Mouse (Mus musculus): Measurements from ENCODE around the gene Ston2. TPM values are rescaled to one million over a fixed set of nuclear protein-coding genes. Genes with fewer than 3 reads are reported as not detected.
A peak's percentile ranks its signal among the peaks of the same experiment; 100 is the strongest.

Gene Ston2
- polyA plus RNA-seq, 1 experiment from 2014 or later: 16.4 TPM

DNA sequence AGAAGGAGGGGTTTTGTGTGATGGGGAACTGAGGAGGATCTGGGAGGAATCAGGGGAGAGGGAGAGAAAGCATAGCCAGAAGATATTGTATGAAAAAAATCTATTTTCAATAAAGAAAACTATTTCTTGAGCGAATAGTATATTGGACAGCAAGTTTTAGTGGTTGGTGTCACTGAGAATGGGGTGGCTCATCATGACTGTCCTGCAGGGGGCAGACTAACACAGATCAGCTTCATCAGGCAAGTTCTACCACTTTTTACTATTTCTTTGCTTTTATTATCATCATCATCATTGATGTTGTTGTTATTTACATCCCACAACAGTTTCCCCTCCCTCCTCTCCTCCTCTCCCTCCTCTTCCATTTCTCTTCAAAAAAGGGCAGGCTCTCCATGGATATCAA lies 163.2 kb downstream of the Ston2 start:
- H3K36me3 ChIP-seq (ENCODE audit: control insufficient read depth, insufficient read depth, low read length): no peaks in the 10 kb centered on the region
- no peak overlapping the region for H3K27ac ChIP-seq (ENCODE audit: low read length)
- WGBS: 74% methylated on average over 1 of the region's 1 CpGs
- no peak overlapping the region for H3K4me3 ChIP-seq (ENCODE audit: low read depth, low read length)
- H3K9ac ChIP-seq (replicated peaks; ENCODE audit: low read depth, low read length): no peak overlapping the region
- ATAC-seq (ENCODE audit: insufficient number of reproducible peaks, insufficient read depth, low FRiP score, low read depth): no peak
- H3K4me2 ChIP-seq (replicated peaks; ENCODE audit: low read depth, low read length): no peak overlapping the region
- no peaks in the 10 kb centered on the region for H3K9me3 ChIP-seq (ENCODE audit: control insufficient read depth, low read depth, low read length)
- H3K27me3 ChIP-seq (ENCODE audit: control insufficient read depth, insufficient read depth, low read length): no peaks in the 10 kb centered on the region
- H3K4me1 ChIP-seq (ENCODE audit: control insufficient read depth, insufficient read depth, low read length): no peaks in the 10 kb centered on the region

GRCm38 (mm10) chr12:91609425-91609824 lies 178.8 kb downstream of the Ston2 start:
- Histone ChIP-seq H3K4me1 (ENCODE audit: control insufficient read depth, insufficient read depth, low read length) (no peaks in the 10 kb centered on the region), H3K4me3 (ENCODE audit: low read depth, low read length) (no peak overlapping the region), H3K9ac (replicated peaks; ENCODE audit: low read depth, low read length) (no peak overlapping the region), H3K9me3 (ENCODE audit: control insufficient read depth, low read depth, low read length) (no peaks in the 10 kb centered on the region), H3K27me3 (ENCODE audit: control insufficient read depth, insufficient read depth, low read length) (no peaks in the 10 kb centered on the region), H3K36me3 (ENCODE audit: control insufficient read depth, insufficient read depth, low read length) (no peaks in the 10 kb centered on the region), H3K27ac (ENCODE audit: low read length) (no peak overlapping the region), H3K4me2 (replicated peaks; ENCODE audit: low read depth, low read length) (no peak overlapping the region)
- no peak for ATAC-seq (ENCODE audit: insufficient number of reproducible peaks, insufficient read depth, low FRiP score, low read depth)
- WGBS: 89% methylated on average over 5 of the region's 5 CpGs

DNA sequence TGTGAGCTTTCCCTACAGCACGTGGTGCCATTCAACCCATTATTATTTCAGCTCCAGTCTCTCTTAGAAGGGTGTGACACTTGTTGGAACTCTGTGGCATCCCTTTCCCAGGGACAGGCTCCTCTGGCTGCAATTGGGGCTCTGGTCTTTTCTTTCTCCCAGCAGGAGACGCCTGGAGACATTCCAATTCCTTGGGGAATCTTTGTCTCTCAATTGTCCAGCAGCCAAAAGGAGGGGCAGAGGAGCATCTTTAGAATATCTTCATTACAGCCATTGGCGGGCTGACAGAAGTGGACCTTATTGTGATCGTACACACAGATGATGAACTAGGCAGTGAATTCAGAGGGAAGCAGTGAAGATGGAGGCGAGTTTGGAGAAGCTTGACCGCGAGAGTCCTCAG lies 180.5 kb downstream of the Ston2 start:
- WGBS: 70% methylated on average over 7 of the region's 7 CpGs
- H3K27ac ChIP-seq (ENCODE audit: low read length): no peak overlapping the region
- H3K9ac ChIP-seq (replicated peaks; ENCODE audit: low read depth, low read length): no peak overlapping the region
- no peak overlapping the region for H3K4me3 ChIP-seq (ENCODE audit: low read depth, low read length)
- H3K36me3 ChIP-seq (ENCODE audit: control insufficient read depth, insufficient read depth, low read length): no peaks in the 10 kb centered on the region
- H3K4me2 ChIP-seq (replicated peaks; ENCODE audit: low read depth, low read length): no peak overlapping the region
- no peaks in the 10 kb centered on the region for H3K9me3 ChIP-seq (ENCODE audit: control insufficient read depth, low read depth, low read length)
- no peak for ATAC-seq (ENCODE audit: insufficient number of reproducible peaks, insufficient read depth, low FRiP score, low read depth)
- no peaks in the 10 kb centered on the region for H3K27me3 ChIP-seq (ENCODE audit: control insufficient read depth, insufficient read depth, low read length)
- H3K4me1 ChIP-seq (ENCODE audit: control insufficient read depth, insufficient read depth, low read length): no peaks in the 10 kb centered on the region

- no peaks in the 10 kb centered on the region for H3K36me3 ChIP-seq (ENCODE audit: control insufficient read depth, insufficient read depth, low read length)
- no peak overlapping the region for H3K4me3 ChIP-seq (ENCODE audit: low read depth, low read length)
- 82% methylated on average over 13 of the region's 13 CpGs for WGBS
- H3K27ac ChIP-seq (ENCODE audit: low read length): no peak overlapping the region
- H3K9me3 ChIP-seq (ENCODE audit: control insufficient read depth, low read depth, low read length): no peaks in the 10 kb centered on the region
- no peaks in the 10 kb centered on the region for H3K27me3 ChIP-seq (ENCODE audit: control insufficient read depth, insufficient read depth, low read length)
- no peak for ATAC-seq (ENCODE audit: insufficient number of reproducible peaks, insufficient read depth, low FRiP score, low read depth)
- H3K4me2 ChIP-seq (replicated peaks; ENCODE audit: low read depth, low read length): no peak overlapping the region
- H3K4me1 ChIP-seq (ENCODE audit: control insufficient read depth, insufficient read depth, low read length): no peaks in the 10 kb centered on the region
- no peak overlapping the region for H3K9ac ChIP-seq (replicated peaks; ENCODE audit: low read depth, low read length)
These were observed 181.5 kb downstream of the Ston2 start for GRCm38 (mm10) chr12:91606651-91607050.

- H3K27ac ChIP-seq (ENCODE audit: low read length): no peak overlapping the region
- no peaks in the 10 kb centered on the region for H3K36me3 ChIP-seq (ENCODE audit: control insufficient read depth, insufficient read depth, low read length)
- H3K4me3 ChIP-seq (ENCODE audit: low read depth, low read length): no peak overlapping the region
- no peaks in the 10 kb centered on the region for H3K9me3 ChIP-seq (ENCODE audit: control insufficient read depth, low read depth, low read length)
- H3K4me1 ChIP-seq (ENCODE audit: control insufficient read depth, insufficient read depth, low read length): no peaks in the 10 kb centered on the region
- WGBS: 24% methylated on average over 6 of the region's 6 CpGs
- H3K27me3 ChIP-seq (ENCODE audit: control insufficient read depth, insufficient read depth, low read length): no peaks in the 10 kb centered on the region
- ATAC-seq (ENCODE audit: insufficient number of reproducible peaks, insufficient read depth, low FRiP score, low read depth): 0 out of 2 replicates have a peak, but pooled peaks have one; percentile 42
- no peak overlapping the region for H3K9ac ChIP-seq (replicated peaks; ENCODE audit: low read depth, low read length)
- H3K4me2 ChIP-seq (replicated peaks; ENCODE audit: low read depth, low read length): no peak overlapping the region
These were observed 183.6 kb downstream of the Ston2 start for GRCm38 (mm10) chr12:91604600-91604999.

GRCm38 (mm10) chr12:91592128-91592527 lies 196.1 kb downstream of the Ston2 start:
- peaks cover 11% of the 10 kb centered on the region for H3K4me1 ChIP-seq (ENCODE audit: control insufficient read depth, insufficient read depth, low read length)
- H3K4me2 ChIP-seq (replicated peaks; ENCODE audit: low read depth, low read length): no peak overlapping the region
- H3K36me3 ChIP-seq (ENCODE audit: control insufficient read depth, insufficient read depth, low read length): no peaks in the 10 kb centered on the region
- no peaks in the 10 kb centered on the region for H3K27me3 ChIP-seq (ENCODE audit: control insufficient read depth, insufficient read depth, low read length)
- WGBS: 98% methylated on average over 3 of the region's 3 CpGs
- H3K27ac ChIP-seq (ENCODE audit: low read length): no peak overlapping the region
- ATAC-seq (ENCODE audit: insufficient number of reproducible peaks, insufficient read depth, low FRiP score, low read depth): no peak
- H3K4me3 ChIP-seq (ENCODE audit: low read depth, low read length): no peak overlapping the region
- no peaks in the 10 kb centered on the region for H3K9me3 ChIP-seq (ENCODE audit: control insufficient read depth, low read depth, low read length)
- no peak overlapping the region for H3K9ac ChIP-seq (replicated peaks; ENCODE audit: low read depth, low read length)

DNA sequence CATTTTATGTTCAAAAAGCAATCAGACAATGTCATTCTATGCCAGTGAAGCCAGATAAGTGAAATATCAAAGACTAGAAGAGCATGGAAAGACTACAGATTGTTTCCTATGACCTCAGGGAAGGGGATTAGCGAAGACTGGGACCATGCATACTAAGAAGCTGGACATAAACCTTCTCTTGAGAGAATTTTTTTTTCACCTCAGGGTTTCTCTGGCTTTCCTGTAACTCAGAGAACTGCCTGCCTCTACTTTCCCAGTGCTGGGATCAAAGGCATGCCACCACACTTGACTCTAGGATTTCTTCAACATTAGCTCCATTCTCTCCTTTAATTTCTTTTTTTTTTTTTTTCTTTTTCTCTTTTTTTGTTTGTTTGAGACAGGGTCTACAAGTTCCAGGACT lies 197.0 kb downstream of the Ston2 start:
- 82% methylated on average over 1 of the region's 1 CpGs for WGBS
- ATAC-seq (ENCODE audit: insufficient number of reproducible peaks, insufficient read depth, low FRiP score, low read depth): no peak
- H3K36me3 ChIP-seq (ENCODE audit: control insufficient read depth, insufficient read depth, low read length): no peaks in the 10 kb centered on the region
- H3K4me2 ChIP-seq (replicated peaks; ENCODE audit: low read depth, low read length): peak overlapping the region; percentile 42
- peak overlapping the region; percentile 52; the same call in 1 of the 2 replicates for H3K4me3 ChIP-seq (ENCODE audit: low read depth, low read length)
- H3K9me3 ChIP-seq (ENCODE audit: control insufficient read depth, low read depth, low read length): no peaks in the 10 kb centered on the region
- peak overlapping the region; percentile 98 for H3K27ac ChIP-seq (ENCODE audit: low read length)
- peak overlapping the region; percentile 69; the same call in 1 of the 2 replicates for H3K9ac ChIP-seq (replicated peaks; ENCODE audit: low read depth, low read length)
- H3K4me1 ChIP-seq (ENCODE audit: control insufficient read depth, insufficient read depth, low read length): peaks cover 13% of the 10 kb centered on the region
- no peaks in the 10 kb centered on the region for H3K27me3 ChIP-seq (ENCODE audit: control insufficient read depth, insufficient read depth, low read length)

- Histone ChIP-seq H3K4me1 (ENCODE audit: control insufficient read depth, insufficient read depth, low read length) (peaks cover 13% of the 10 kb centered on the region), H3K4me2 (replicated peaks; ENCODE audit: low read depth, low read length) (peak overlapping the region; percentile 42), H3K27me3 (ENCODE audit: control insufficient read depth, insufficient read depth, low read length) (no peaks in the 10 kb centered on the region), H3K9ac (replicated peaks; ENCODE audit: low read depth, low read length) (peak overlapping the region; percentile 69), H3K27ac (ENCODE audit: low read length) (peak overlapping the region; percentile 98), H3K9me3 (ENCODE audit: control insufficient read depth, low read depth, low read length) (no peaks in the 10 kb centered on the region), H3K36me3 (ENCODE audit: control insufficient read depth, insufficient read depth, low read length) (peaks cover 3% of the 10 kb centered on the region; the same call in 1 of the 2 replicates), H3K4me3 (ENCODE audit: low read depth, low read length) (peak overlapping the region; percentile 52)
- ATAC-seq (ENCODE audit: insufficient number of reproducible peaks, insufficient read depth, low FRiP score, low read depth): no peak
- 29% methylated on average over 6 of the region's 6 CpGs for WGBS
These were observed 197.5 kb downstream of the Ston2 start for GRCm38 (mm10) chr12:91590716-91591115.

Measured in stomach, embryonic 14.5 days (tissue).